Mouse (Mus musculus) limb, embryonic 10.5 days (tissue): Measurements from ENCODE around the gene Dao. TPM values are rescaled to one million over a fixed set of nuclear protein-coding genes. Genes with fewer than 3 reads are reported as not detected.

Source experiments
- DNase-seq: peaks from one replicate; pipeline ENCODE4 v3.0.0-alpha.2; 2017; ENCODE audit warnings: low spot score
- H3K27ac ChIP-seq: fragments of 300-500 bp; sonication (generic); 2 replicates; pipeline ENCODE4 v1.5.1; 2016; ENCODE audit warnings: mild to moderate bottlenecking
- H3K27me3 ChIP-seq: fragments of 300-500 bp; sonication (generic); 2 replicates; pipeline ENCODE4 v1.6.1; 2016; ENCODE audit warnings: low read depth, mild to moderate bottlenecking; ENCODE audit not compliant: poor library complexity, severe bottlenecking
- H3K36me3 ChIP-seq: fragments of 300-500 bp; sonication (generic); 2 replicates; pipeline ENCODE4 v1.6.1; 2016; ENCODE audit warnings: mild to moderate bottlenecking, moderate library complexity
- H3K4me1 ChIP-seq: fragments of 300-500 bp; sonication (generic); 2 replicates; pipeline ENCODE4 v1.6.1; 2016
- H3K4me3 ChIP-seq: fragments of 300-500 bp; sonication (generic); 2 replicates; pipeline ENCODE4 v1.5.1; 2016; ENCODE audit warnings: mild to moderate bottlenecking, moderate library complexity
- H3K9me3 ChIP-seq: fragments of 300-500 bp; sonication (generic); replicated peaks from 2 replicates; pipeline ENCODE4 v1.6.1; 2016; ENCODE audit warnings: mild to moderate bottlenecking
- WGBS: fragments of 180-500 bp; shearing (Covaris S2); methylation state at CpG from one replicate; pipeline ENCODE4 v1.1.7; 2016; 5-methylcytosine and 5-hydroxymethylcytosine counted together
- polyA plus RNA-seq: library from polyadenylated mRNA; unstranded; fragments of >200 nt; fragmentation: Nextera tagmentation; extraction: Ambion mirVana; gene quantifications from 2 replicates; pipeline ENCODE4 v1.2.1, GENCODE M21; 2016

Gene Dao
- polyA plus RNA-seq: not detected in 2 replicates

- Histone ChIP-seq H3K4me1 (peaks cover 23% of the 10 kb centered on the region), H3K4me3 (no peak within 1 kb of the TSS), H3K9me3 (no peaks in the 10 kb centered on the region), H3K27me3 (peaks cover 7% of the 10 kb centered on the region), H3K36me3 (no peaks in the 10 kb centered on the region), H3K27ac (no peak within 1 kb of the TSS)
- 68% methylated on average over 5 of the region's 5 CpGs for WGBS
- DNase-seq: no peak
Measured at GRCm38 (mm10) chr5:114003542-114003941, at the start of gene Dao. TSS of gene Dao (plus strand) at chr5:114003703.

- H3K4me1 ChIP-seq: peaks cover 16% of the 10 kb centered on the region
- no peaks in the 10 kb centered on the region for H3K27me3 ChIP-seq
- H3K36me3 ChIP-seq: peaks cover 72% of the 10 kb centered on the region
- peak; percentile 87 for DNase-seq
- H3K9me3 ChIP-seq: no peaks in the 10 kb centered on the region
- H3K4me3 ChIP-seq: no peak overlapping the region
- H3K27ac ChIP-seq: no peak overlapping the region
- WGBS: 16% methylated on average over 7 of the region's 7 CpGs
Measured at GRCm38 (mm10) chr5:113954421-113954820, 49.1 kb upstream of the Dao start.

GRCm38 (mm10) chr5:113955281-113955680 lies 48.2 kb upstream of the Dao start:
- peaks cover 22% of the 10 kb centered on the region for H3K4me1 ChIP-seq
- WGBS: 90% methylated on average over 5 of the region's 5 CpGs
- peaks cover 64% of the 10 kb centered on the region for H3K36me3 ChIP-seq

GRCm38 (mm10) chr5:113955691-113956090 lies 47.8 kb upstream of the Dao start:
- peaks cover 25% of the 10 kb centered on the region for H3K4me1 ChIP-seq

More at GRCm38 (mm10) chr5:113955281-113955680, 48.2 kb upstream of the Dao start:
- Histone ChIP-seq H3K27me3 (no peaks in the 10 kb centered on the region), H3K27ac (no peak overlapping the region), H3K4me3 (no peak overlapping the region), H3K9me3 (no peaks in the 10 kb centered on the region)
- no peak for DNase-seq

GRCm38 (mm10) chr5:113956510-113956909 lies 47.0 kb upstream of the Dao start:
- peaks cover 25% of the 10 kb centered on the region for H3K4me1 ChIP-seq
- 7% methylated on average over 4 of the region's 4 CpGs for WGBS
- no peak overlapping the region for H3K4me3 ChIP-seq
- H3K27ac ChIP-seq: no peak overlapping the region
- no peaks in the 10 kb centered on the region for H3K27me3 ChIP-seq
- H3K36me3 ChIP-seq: peaks cover 63% of the 10 kb centered on the region
- DNase-seq: peak; percentile 98
- H3K9me3 ChIP-seq: no peaks in the 10 kb centered on the region

More at GRCm38 (mm10) chr5:113955691-113956090, 47.8 kb upstream of the Dao start:
- H3K4me3 ChIP-seq: no peak overlapping the region
- DNase-seq: no peak
- H3K27me3 ChIP-seq: no peaks in the 10 kb centered on the region
- H3K36me3 ChIP-seq: peaks cover 63% of the 10 kb centered on the region
- WGBS: 92% methylated on average over 8 of the region's 8 CpGs
- H3K27ac ChIP-seq: no peak overlapping the region
- no peaks in the 10 kb centered on the region for H3K9me3 ChIP-seq

- Histone ChIP-seq H3K9me3 (no peaks in the 10 kb centered on the region), H3K36me3 (peaks cover 55% of the 10 kb centered on the region), H3K27ac (peak overlapping the region; percentile 58), H3K4me3 (peak overlapping the region; percentile 30; the same call in 1 of the 2 replicates), H3K4me1 (peaks cover 32% of the 10 kb centered on the region), H3K27me3 (no peaks in the 10 kb centered on the region)
- 3% methylated on average over 6 of the region's 6 CpGs for WGBS
- DNase-seq: peak; percentile 41
Measured at GRCm38 (mm10) chr5:113959039-113959438, 44.5 kb upstream of the Dao start.

- Histone ChIP-seq H3K27me3 (no peaks in the 10 kb centered on the region), H3K36me3 (peaks cover 61% of the 10 kb centered on the region), H3K27ac (no peak overlapping the region), H3K9me3 (no peaks in the 10 kb centered on the region), H3K4me1 (peaks cover 32% of the 10 kb centered on the region), H3K4me3 (no peak overlapping the region)
- no peak for DNase-seq
- WGBS: 84% methylated on average over 8 of the region's 8 CpGs
Measured at GRCm38 (mm10) chr5:113960416-113960815, 43.1 kb upstream of the Dao start.

- DNase-seq: no peak
- Histone ChIP-seq H3K27ac (no peak overlapping the region; the same call in 1 of the 2 replicates), H3K4me1 (peaks cover 32% of the 10 kb centered on the region), H3K36me3 (peaks cover 69% of the 10 kb centered on the region), H3K27me3 (no peaks in the 10 kb centered on the region), H3K4me3 (no peak overlapping the region), H3K9me3 (no peaks in the 10 kb centered on the region)
- WGBS: 71% methylated on average over 7 of the region's 7 CpGs
Measured at GRCm38 (mm10) chr5:113961776-113962175, 41.7 kb upstream of the Dao start.

- no peak overlapping the region for H3K4me3 ChIP-seq
- WGBS: 96% methylated on average over 14 of the region's 14 CpGs
- no peak for DNase-seq
- no peak overlapping the region for H3K27ac ChIP-seq
- H3K9me3 ChIP-seq: no peaks in the 10 kb centered on the region
- peaks cover 11% of the 10 kb centered on the region for H3K4me1 ChIP-seq
- peaks cover 84% of the 10 kb centered on the region for H3K36me3 ChIP-seq
- H3K27me3 ChIP-seq: no peaks in the 10 kb centered on the region
Measured at GRCm38 (mm10) chr5:113964972-113965371, 38.5 kb upstream of the Dao start.

- no peaks in the 10 kb centered on the region for H3K27me3 ChIP-seq
- H3K36me3 ChIP-seq: peaks cover 88% of the 10 kb centered on the region
- H3K4me1 ChIP-seq: peaks cover 7% of the 10 kb centered on the region; the same call in 1 of the 2 replicates
- 91% methylated on average over 7 of the region's 7 CpGs for WGBS
- no peak for DNase-seq
- no peaks in the 10 kb centered on the region for H3K9me3 ChIP-seq
- no peak overlapping the region for H3K4me3 ChIP-seq
- H3K27ac ChIP-seq: no peak overlapping the region
Measured at GRCm38 (mm10) chr5:113965659-113966185, 37.8 kb upstream of the Dao start.

- H3K4me1 ChIP-seq: peaks cover 7% of the 10 kb centered on the region; the same call in 1 of the 2 replicates
- H3K27me3 ChIP-seq: no peaks in the 10 kb centered on the region
- H3K9me3 ChIP-seq: no peaks in the 10 kb centered on the region
- no peak overlapping the region for H3K4me3 ChIP-seq
- H3K27ac ChIP-seq: no peak overlapping the region
- H3K36me3 ChIP-seq: peaks cover 79% of the 10 kb centered on the region
- DNase-seq: no peak
- 90% methylated on average over 13 of the region's 13 CpGs for WGBS
Measured at GRCm38 (mm10) chr5:113966452-113967150, 36.9 kb upstream of the Dao start.

- Histone ChIP-seq H3K36me3 (peaks cover 73% of the 10 kb centered on the region), H3K4me1 (peaks cover 10% of the 10 kb centered on the region), H3K27ac (no peak overlapping the region), H3K4me3 (no peak overlapping the region), H3K9me3 (no peaks in the 10 kb centered on the region), H3K27me3 (no peaks in the 10 kb centered on the region)
- DNase-seq: no peak
- WGBS: 69% methylated on average over 11 of the region's 11 CpGs
Measured at GRCm38 (mm10) chr5:113968371-113968770, 35.1 kb upstream of the Dao start.

GRCm38 (mm10) chr5:113971434-113971960 lies 32.0 kb upstream of the Dao start:
- Histone ChIP-seq H3K27ac (no peak overlapping the region), H3K9me3 (no peaks in the 10 kb centered on the region), H3K36me3 (peaks cover 51% of the 10 kb centered on the region), H3K4me3 (no peak overlapping the region), H3K4me1 (peaks cover 37% of the 10 kb centered on the region), H3K27me3 (no peaks in the 10 kb centered on the region)
- whole genome bisulfite sequencing: 76% methylated on average over 10 of the region's 10 CpGs
- no peak for DNase-seq
